Mouse (Mus musculus) kidney, postnatal 4 days (tissue): ENCODE data around the gene Ndufaf4.
"Not testable (repeated sequence)": the region's sequence is repeated elsewhere in the genome, so short reads cannot be mapped to it uniquely, and the experiment has no call there.

Source experiments
- DNase-seq, 2 experiments: peaks; one replicate each; pipeline ENCODE4 v3.0.0; 2021; ENCODE audit warnings: mixed read lengths in 2 of 2

The Ndufaf4 gene

GRCm38 (mm10) chr4:24897851-24898515 is at the start of gene Ndufaf4:
TSS of gene Ndufaf4 (plus strand) at chr4:24898083.
- DNase-seq = peak; percentile 99

- DNase-seq = peak; percentile 84 to 90
Measured at GRCm38 (mm10) chr4:24850401-24851325, 47.2 kb upstream of the Ndufaf4 start, which contains the start of gene Klhl32. TSS of gene Klhl32 (minus strand) at chr4:24851124.

GRCm38 (mm10) chr4:24865691-24866090 is 32.2 kb upstream of the Ndufaf4 start:
- DNase-seq = no peak

- DNase-seq = no peak
Measured at GRCm38 (mm10) chr4:24869230-24869629, 28.7 kb upstream of the Ndufaf4 start.

GRCm38 (mm10) chr4:24889386-24889785 is 8.5 kb upstream of the Ndufaf4 start:
- not testable (repeated sequence) for DNase-seq

GRCm38 (mm10) chr4:24892293-24892692 is 5.6 kb upstream of the Ndufaf4 start:
- not testable (repeated sequence) for DNase-seq

GRCm38 (mm10) chr4:24894625-24895024 is 3.3 kb upstream of the Ndufaf4 start:
- no peak for DNase-seq

- no peak for DNase-seq
Measured at GRCm38 (mm10) chr4:24896829-24897228, 1.1 kb upstream of the Ndufaf4 start.

- DNase-seq = no peak
Measured at GRCm38 (mm10) chr4:24897351-24897750, 532 bp upstream of the Ndufaf4 start.

GRCm38 (mm10) chr4:24898636-24899035 is 753 bp downstream of the Ndufaf4 start:
- DNase-seq = peak; percentile 9 to 25

- DNase-seq = no peak
Measured at GRCm38 (mm10) chr4:24899146-24899545, 1.3 kb downstream of the Ndufaf4 start.

GRCm38 (mm10) chr4:24907745-24908144 is 9.9 kb downstream of the Ndufaf4 start:
- no peak for DNase-seq

- DNase-seq = no peak
Measured at GRCm38 (mm10) chr4:24915631-24916030, 17.7 kb downstream of the Ndufaf4 start.

GRCm38 (mm10) chr4:24920006-24920577 is 22.2 kb downstream of the Ndufaf4 start:
- no peak for DNase-seq

- DNase-seq = no peak
Measured at GRCm38 (mm10) chr4:24924726-24925125, 26.8 kb downstream of the Ndufaf4 start.

- DNase-seq = no peak
Measured at GRCm38 (mm10) chr4:24928260-24928780, 30.4 kb downstream of the Ndufaf4 start.

GRCm38 (mm10) chr4:24928926-24929325 is 31.0 kb downstream of the Ndufaf4 start:
- no peak for DNase-seq

- DNase-seq = no peak
Measured at GRCm38 (mm10) chr4:24942728-24943424, 45.0 kb downstream of the Ndufaf4 start.
